20 mouse cellular contexts compared by ENCODE assay signal in genomic region chr17:49528033-49528432, GRCm38 (mm10). TPM values are rescaled to one million over a fixed set of nuclear protein-coding genes. Genes with fewer than 3 reads are reported as not detected.
A peak's percentile ranks its signal among the peaks of the same experiment; 100 is the strongest.
DNase-seq lines count a peak whose midpoint lies in the region; TF ChIP-seq lines count a peak whose summit lies in the region.
"Had no signal": no experiment of that assay in that cellular context is flagged by ENCODE, and none has a peak within 500 bp of the region (broad histone marks: within the 10 kb centered on the region; RNA-seq: fewer than 3 reads in every experiment).

No protein-coding gene starts in this region.

- no peaks in the 10 kb centered on the region for H3K27me3 ChIP-seq in testis, adult 2 months (ENCODE audit: control insufficient read depth, insufficient read depth, low read length)
- H3K27me3 ChIP-seq: megakaryocyte, embryonic 14.5 days; neural tube, embryonic 12.5 days; stomach, embryonic 15.5 days had no signal

- H3K36me3 ChIP-seq in testis, adult 2 months (ENCODE audit: control insufficient read depth, insufficient read depth, low read length), result no peaks in the 10 kb centered on the region
- H3K36me3 ChIP-seq: G1E; neural tube, embryonic 12.5 days; stomach, embryonic 15.5 days had no signal

- 0 out of 2 replicates have a peak, but pooled peaks have one; percentile 19 for TF ChIP-seq POLR2A in testis, adult 2 months (IDR thresholded peaks at IDR 0.05; ENCODE audit: control insufficient read depth, low read depth, low read length)

- H3K27ac ChIP-seq in layer of hippocampus, adult 2 months, result peak overlapping the region; percentile 68
- peak overlapping the region; percentile 51 for H3K27ac ChIP-seq in testis, adult 2 months (ENCODE audit: control insufficient read depth, insufficient read depth, low read depth, low read length)
- H3K27ac ChIP-seq: embryonic facial prominence, embryonic 10.5 days; neural tube, embryonic 12.5 days; stomach, embryonic 15.5 days had no signal

- H3K4me3 ChIP-seq in layer of hippocampus, adult 2 months, result no peak overlapping the region; the same call in 1 of the 2 replicates
- no peak overlapping the region for H3K4me3 ChIP-seq in testis, adult 2 months (ENCODE audit: control insufficient read depth, low read depth, low read length)
- H3K4me3 ChIP-seq: embryonic facial prominence, embryonic 10.5 days; megakaryocyte, embryonic 14.5 days; neural tube, embryonic 12.5 days; stomach, embryonic 15.5 days had no signal

- no peak for TF ChIP-seq CTCF in layer of hippocampus, adult 2 months (conservative IDR thresholded peaks at IDR 0.05)
- TF ChIP-seq CTCF in testis, adult 2 months (IDR thresholded peaks at IDR 0.05; ENCODE audit: control insufficient read depth, insufficient read depth, insufficient replicate concordance, low read depth, low read length), result no peak

- H3K4me1 ChIP-seq in testis, adult 2 months (ENCODE audit: control insufficient read depth, insufficient read depth, low read length), result no peaks in the 10 kb centered on the region
- H3K4me1 ChIP-seq: megakaryocyte, embryonic 14.5 days; neural tube, embryonic 12.5 days had no signal

- no peak for DNase-seq in layer of hippocampus, adult 2 months (ENCODE audit: low spot score in 2 of 2)
- no peak for DNase-seq in layer of hippocampus, adult 9-10 months (ENCODE audit: low spot score)
- DNase-seq in testis, postnatal 10 days (ENCODE audit: low spot score), result no peak
- DNase-seq in cerebellum, postnatal 10 days, result peak; percentile 61 to 73
- no peak for DNase-seq in kidney, postnatal 14 days
- no peak for DNase-seq in urinary bladder, adult 2 months (ENCODE audit: low spot score)
- DNase-seq: adrenal gland, postnatal 10 days; gastrocnemius, postnatal 14 days; heart, postnatal 36 days; liver; lung, adult 18-20 months; retina, postnatal 1 day; thymus, postnatal 4 days had no signal

RNA-seq across cellular contexts. Expression of gene Daam2, which starts 36.1 kb away (rescaled TPM):
- total RNA-seq in layer of hippocampus, adult 2 months (2021), result 10 to 100 TPM; 61.2 to 66.7 TPM
- 27.7 and 33.5 TPM in 2 replicates for polyA plus RNA-seq in testis, adult 2 months (2012; rRNA removed)
- 6.5 and 9.2 TPM in 2 replicates for polyA plus RNA-seq in urinary bladder, adult 2 months (2012; rRNA removed)
- polyA plus RNA-seq: G1E; inflammation-experienced regulatory T-cells, adult 6 months had no signal

Comparison
In these comparisons a context has a peak if more than half of its experiments do, and no peak if none do; other contexts are left out.
1. DNase-seq: peak in cerebellum, postnatal 10 days (2 of 2); none in layer of hippocampus, adult 2 months (0 of 2), layer of hippocampus, adult 9-10 months (single experiment), testis, postnatal 10 days (single experiment), kidney, postnatal 14 days (single experiment) and urinary bladder, adult 2 months (single experiment).